Mouse (Mus musculus) liver, embryonic 16.5 days (tissue): ENCODE measurements around the gene Zmat5. TPM values are rescaled to one million over a fixed set of nuclear protein-coding genes. Genes with fewer than 3 reads are reported as not detected.

Experiments used
- polyA plus RNA-seq: library from polyadenylated mRNA; unstranded; fragments of >200 nt; fragmentation: Nextera tagmentation; extraction: Ambion mirVana; gene quantifications from 2 replicates; pipeline ENCODE4 v1.2.1, GENCODE M21; 2015

Gene Zmat5
- polyA plus RNA-seq, 1 experiment from 2014 or later: 21.7 TPM

Other genes with a start within 250 kb of the Zmat5 start
- gene Mtmr3, start 109.8 kb upstream of the Zmat5 start, polyA plus RNA-seq: 32.8 and 36.5 TPM in 2 replicates
- not detected in 2 replicates for gene Gm11032, start 84.6 kb upstream of the Zmat5 start, polyA plus RNA-seq
- gene Ascc2, start 66.9 kb upstream of the Zmat5 start, polyA plus RNA-seq: 16.5 and 18.2 TPM in 2 replicates
- 606 and 617 TPM in 2 replicates for gene Uqcr10, start 336 bp upstream of the Zmat5 start, polyA plus RNA-seq
- 0.04 and 0.06 TPM in 2 replicates for gene Cabp7, start 42.1 kb downstream of the Zmat5 start, polyA plus RNA-seq
- gene Nf2, start 144.9 kb downstream of the Zmat5 start, polyA plus RNA-seq: 11.1 and 11.9 TPM in 2 replicates
- 101 and 106 TPM in 2 replicates for gene Nipsnap1, start 169.3 kb downstream of the Zmat5 start, polyA plus RNA-seq
- gene Thoc5, start 190.6 kb downstream of the Zmat5 start, polyA plus RNA-seq: 12.6 and 13.2 TPM in 2 replicates
- 0.11 and 0.14 TPM in 2 replicates for gene Nefh, start 243.4 kb downstream of the Zmat5 start, polyA plus RNA-seq